Mouse (Mus musculus) spleen, postnatal 14 days (tissue): ENCODE measurements at regions not wholly inside any gene's neighbourhood (a gene's known extent, or its start where the extent isn't known, plus 50 kb on each side); places are given as distances from the start of the nearest gene placed in this dataset.
A peak's percentile ranks its signal among the peaks of the same experiment; 100 is the strongest.

Experiments
- DNase-seq, 2 experiments: peaks; one replicate each; pipeline ENCODE4 v3.0.0; 2021 to 2022; ENCODE audit warnings: low spot score in 2 of 2

DNA sequence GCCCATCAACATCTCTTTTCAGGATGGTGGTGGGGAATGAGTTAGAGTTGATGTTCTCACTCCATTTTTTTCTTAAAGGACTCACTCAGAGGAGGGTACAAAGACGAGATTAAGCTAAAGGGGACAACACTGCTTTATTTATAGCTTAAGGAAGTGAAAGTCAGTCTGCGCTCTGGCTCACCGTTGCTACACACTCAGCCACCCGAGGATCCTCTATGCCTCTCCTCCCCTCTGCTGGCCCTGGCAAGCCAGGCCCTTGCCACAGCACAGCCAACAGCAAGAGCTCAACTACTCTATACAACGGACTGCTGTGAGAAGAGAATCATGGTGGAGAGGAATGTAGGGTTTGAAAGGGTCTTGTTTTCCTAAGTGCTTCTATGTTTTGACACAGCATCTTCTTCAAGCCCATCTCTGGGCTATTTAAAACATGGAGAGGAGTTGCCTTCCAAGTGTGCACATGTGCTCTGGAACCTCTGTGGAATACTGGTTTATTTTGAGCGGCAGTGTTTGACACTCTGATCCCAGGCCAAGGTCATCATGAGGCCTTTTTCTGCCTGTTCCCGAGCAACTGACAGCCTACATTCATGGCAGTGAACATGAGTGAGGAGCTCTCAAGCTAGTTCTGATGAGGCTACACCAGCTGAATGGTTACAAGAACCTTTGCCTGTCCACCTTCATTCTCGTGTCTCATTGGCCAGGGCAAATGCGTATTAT lies 291.9 kb upstream of the Klf4 start:
- DNase-seq: peak; percentile 20 to 57

- DNase-seq: no peak
These were observed 291.3 kb upstream of the Klf4 start for GRCm38 (mm10) chr4:55823583-55823982.

- DNase-seq: no peak
These were observed 285.0 kb upstream of the Klf4 start for GRCm38 (mm10) chr4:55817035-55817818.

DNA sequence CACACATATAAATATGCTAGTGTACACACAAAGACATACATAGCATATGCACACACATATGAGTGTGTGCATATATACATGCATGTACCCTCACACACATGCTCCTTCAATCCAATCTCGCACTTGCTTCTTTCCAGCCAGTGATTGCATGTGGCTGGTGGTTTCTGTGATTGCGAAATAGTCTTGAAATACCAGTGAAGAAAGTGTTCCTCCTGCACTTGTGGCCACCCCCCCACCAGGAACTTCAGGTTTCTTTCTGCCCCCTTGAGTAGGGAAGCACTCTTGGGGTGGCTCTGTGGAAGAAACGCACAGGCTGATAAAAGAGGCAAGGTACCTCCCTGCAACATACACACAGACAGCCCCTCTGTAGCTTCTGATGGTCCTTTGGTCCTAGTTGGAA lies 283.6 kb upstream of the Klf4 start:
- DNase-seq: no peak

GRCm38 (mm10) chr4:55812846-55813245 lies 280.6 kb upstream of the Klf4 start:
- DNase-seq: no peak

DNA sequence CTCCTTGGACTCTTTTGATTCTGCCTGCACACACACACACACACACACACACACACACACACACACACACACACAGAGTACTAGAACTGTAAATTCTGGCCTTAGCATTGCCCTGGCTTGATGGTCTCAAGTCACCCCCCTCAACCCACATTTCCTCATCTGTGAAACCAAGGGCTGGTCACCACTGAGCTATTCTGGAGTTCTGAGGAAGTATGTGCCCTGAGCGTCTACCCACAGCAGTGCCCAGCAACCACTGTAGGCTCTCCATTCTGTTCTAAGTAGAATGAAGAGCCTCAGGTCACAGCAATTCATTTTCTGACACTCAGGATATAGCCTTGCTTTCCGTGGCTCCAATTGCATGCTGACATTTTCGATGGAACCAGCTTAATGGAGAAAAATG lies 279.4 kb upstream of the Klf4 start:
- DNase-seq: no peak

DNA sequence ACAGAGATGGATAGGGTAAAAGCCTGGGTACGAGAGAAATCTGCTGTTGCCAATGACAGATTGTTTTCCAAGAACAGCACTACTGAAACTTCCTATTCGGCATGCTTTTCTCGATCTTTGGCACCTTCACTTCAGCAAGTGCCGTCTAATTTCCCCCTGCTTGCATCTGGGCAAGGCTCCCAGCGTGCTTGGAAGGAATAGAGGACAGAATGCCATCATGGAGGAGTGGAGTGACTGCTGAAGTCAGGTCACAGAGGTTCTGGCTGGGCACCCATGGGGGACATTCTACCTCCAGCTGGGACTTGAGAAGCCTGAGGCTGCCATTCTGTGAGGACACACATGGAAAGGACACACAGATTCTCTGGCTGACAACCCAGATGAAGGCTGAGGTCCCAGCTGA lies 276.2 kb upstream of the Klf4 start:
- no peak for DNase-seq

DNA sequence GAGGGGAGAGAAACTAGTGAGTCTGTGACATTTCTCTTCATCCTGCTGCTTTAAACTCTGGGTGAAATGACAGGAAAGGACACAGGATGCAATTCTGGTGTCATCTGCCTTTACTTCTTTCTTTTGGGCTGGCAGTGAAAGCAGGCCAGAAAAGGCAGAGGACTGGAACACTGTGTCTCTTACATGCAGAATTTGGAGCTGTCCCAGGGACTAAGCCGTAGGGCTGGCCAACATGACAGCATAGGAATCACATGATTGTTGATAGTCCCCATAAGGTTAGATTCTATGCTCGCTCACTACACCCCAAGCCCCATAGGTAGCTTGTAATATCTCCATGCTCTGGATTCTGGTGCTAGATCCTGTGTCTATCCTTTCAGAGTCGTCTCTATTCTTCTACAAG lies 274.5 kb upstream of the Klf4 start:
- DNase-seq: no peak

GRCm38 (mm10) chr4:55805255-55806051 lies 273.2 kb upstream of the Klf4 start:
- no peak for DNase-seq

- DNase-seq: no peak
These were observed 269.8 kb upstream of the Klf4 start for GRCm38 (mm10) chr4:55802101-55802500.

- DNase-seq: no peak
These were observed 265.8 kb upstream of the Klf4 start for GRCm38 (mm10) chr4:55798099-55798498.

DNA sequence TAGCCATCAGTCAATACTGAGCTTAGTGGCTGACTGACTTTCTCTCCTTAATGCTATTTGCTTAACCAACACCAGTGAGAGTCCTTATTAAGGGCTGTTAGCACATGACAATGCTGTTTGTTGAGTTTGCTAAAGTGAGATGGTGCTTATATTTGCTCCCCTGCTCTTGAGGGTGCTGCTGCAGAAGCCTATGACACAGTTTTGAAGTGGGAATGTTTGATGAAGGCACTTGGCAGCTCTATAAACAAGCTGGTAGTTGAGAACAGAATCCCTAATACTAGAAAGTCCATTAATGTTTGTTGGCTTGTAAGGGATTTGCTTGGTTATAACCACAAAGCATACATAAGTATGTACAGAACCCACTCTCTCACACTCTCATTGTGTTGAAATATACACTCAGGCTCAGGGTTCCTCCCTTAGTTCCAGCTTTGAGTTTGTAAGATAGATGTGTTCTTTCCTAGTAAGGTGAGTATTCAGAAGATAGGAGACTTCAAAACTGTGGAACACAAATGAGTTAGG lies 249.1 kb upstream of the Klf4 start:
- no peak for DNase-seq

DNA sequence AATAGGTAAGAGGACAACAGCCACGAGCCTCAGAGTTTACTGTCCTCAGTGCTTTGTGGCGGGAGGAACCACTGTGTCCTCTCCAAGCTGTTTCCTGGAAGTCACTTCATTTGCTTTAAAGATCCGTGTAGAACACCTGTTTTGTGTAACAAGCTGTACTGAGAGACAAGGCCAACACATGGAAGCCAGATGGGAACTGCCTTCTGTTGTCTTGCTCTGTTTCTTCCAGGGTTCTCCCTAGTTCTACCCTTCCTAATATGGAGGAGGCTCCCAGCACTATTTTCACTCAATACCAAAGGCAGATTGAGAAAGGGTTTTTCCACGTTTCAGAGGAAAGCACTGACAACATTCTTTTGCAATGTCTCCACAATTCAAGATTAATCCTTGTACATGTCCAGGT lies 247.3 kb upstream of the Klf4 start:
- no peak for DNase-seq

DNA sequence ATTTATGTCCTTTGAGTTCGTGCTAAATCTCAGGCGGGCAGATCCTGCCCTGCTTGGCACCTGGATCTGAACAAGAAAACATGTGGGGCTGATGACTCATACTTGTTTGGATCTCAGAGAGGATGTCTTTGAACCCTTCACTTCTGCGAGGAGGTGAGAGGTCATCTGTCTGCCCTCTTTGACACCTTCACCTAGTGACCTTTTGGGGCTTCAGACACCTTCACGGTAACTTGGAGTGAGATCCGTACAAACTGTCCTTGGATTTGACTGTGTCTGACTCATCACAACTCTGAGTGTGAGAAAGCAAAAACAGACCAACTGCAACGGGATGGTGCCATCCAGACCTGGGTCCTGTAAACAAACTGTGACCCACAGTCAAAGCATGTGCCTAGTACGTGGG lies 243.6 kb upstream of the Klf4 start:
- DNase-seq: no peak

DNA sequence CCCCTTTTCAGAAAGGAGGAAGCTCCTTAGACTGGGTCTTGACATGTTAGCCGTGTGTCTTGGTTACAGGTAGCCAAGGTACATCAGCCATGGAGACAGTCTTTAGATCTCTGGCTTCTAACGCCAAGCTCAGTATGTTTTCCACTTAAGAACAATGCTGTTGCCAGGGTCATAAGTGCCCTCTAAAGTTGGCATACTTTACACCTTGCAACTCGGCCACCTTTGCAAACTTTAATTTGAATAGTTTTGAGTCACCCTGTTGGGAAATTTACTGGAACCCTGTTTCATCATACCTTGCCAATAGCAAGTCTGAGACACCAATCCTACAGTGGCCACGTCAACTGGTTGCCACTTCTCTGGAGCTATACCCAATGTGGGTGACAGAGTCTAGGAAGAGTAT lies 242.3 kb upstream of the Klf4 start:
- no peak for DNase-seq

- DNase-seq: no peak
These were observed 237.4 kb upstream of the Klf4 start for GRCm38 (mm10) chr4:55769656-55770055.

DNA sequence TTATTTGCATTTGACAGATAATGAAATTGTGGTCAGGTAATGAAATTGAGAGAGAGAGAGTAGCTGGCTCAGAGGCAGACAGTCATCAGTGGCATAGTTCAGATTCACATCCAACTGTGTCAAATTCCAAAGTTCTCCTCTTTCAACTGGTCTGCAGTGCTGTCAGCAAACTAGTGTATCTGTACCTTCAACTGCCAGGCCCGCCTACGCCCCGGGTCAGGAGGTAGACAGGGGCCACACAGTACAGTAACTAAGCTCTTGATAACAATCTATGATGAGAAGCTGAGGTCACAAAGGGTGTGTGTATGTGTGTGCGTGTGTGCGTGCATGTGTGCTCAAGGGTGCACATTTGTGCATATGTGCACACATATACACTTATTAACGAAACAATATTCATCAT lies 236.1 kb upstream of the Klf4 start:
- DNase-seq: no peak

- DNase-seq: no peak
These were observed 234.9 kb upstream of the Klf4 start for GRCm38 (mm10) chr4:55767133-55767532.

DNA sequence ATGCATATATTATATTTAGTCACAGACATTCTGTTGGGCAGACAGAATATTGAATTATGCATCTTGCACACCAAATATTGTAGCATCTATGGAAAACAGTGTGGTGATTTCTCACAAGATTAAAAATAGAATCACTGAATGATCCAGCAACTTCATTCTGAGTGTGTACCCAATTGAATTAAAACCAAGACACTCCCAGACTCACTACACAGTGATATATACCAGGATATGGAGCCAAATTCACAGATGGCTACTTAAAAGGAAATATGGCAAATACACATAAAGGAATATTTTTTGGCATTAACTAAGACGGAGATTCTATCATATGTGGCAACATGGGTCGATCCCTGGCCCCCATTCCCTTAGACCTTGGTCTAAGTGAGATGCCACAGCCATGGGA lies 233.5 kb upstream of the Klf4 start:
- no peak for DNase-seq

GRCm38 (mm10) chr4:55763112-55763511 lies 230.8 kb upstream of the Klf4 start:
- DNase-seq: no peak

DNA sequence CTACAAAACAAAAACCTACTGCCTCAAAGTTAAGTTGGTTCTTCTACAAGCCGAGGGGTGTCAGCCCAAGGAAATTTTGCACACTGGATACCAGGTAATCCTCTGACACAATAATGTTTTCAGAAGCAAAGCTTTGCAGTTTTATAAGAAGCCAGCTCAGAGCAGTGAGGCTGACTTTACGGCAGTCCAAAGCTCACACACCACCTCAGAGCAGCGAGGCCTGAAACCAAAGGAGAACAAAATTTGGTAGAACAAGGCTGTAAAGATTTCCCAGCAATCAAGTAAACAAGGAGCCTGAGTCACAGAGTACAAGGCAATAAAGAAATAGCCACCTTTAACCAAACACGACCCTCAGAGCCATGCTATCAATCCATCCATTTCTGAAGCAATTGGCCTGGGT lies 230.1 kb upstream of the Klf4 start:
- DNase-seq: no peak

GRCm38 (mm10) chr4:55757148-55757927 lies 225.1 kb upstream of the Klf4 start:
- DNase-seq: no peak
